Mouse (Mus musculus) erythroblast, adult 5-6 weeks (primary cell): ENCODE measurements around the gene Gm5741. TPM values are rescaled to one million over a fixed set of nuclear protein-coding genes. Genes with fewer than 3 reads are reported as not detected.
"Not testable (repeated sequence)": the region's sequence is repeated elsewhere in the genome, so short reads cannot be mapped to it uniquely, and the experiment has no call there.

Source experiments
- ATAC-seq: replicated peaks from 2 replicates; pipeline ENCODE4 v1.8.0; 2016; ENCODE audit warnings: moderate number of reproducible peaks, mild to moderate bottlenecking, moderate TSS enrichment, inconsistent platforms; ENCODE audit not compliant: poor library complexity, low FRiP score, severe bottlenecking
- total RNA-seq, 2 experiments: library from RNA; stranded (forward) in 1 of 2; stranded (reverse) in 1 of 2; fragments of 150-400 nt in 1 of 2; fragments of 200-764, 138-1000 nt in 1 of 2; gene quantifications; 2 replicates each; pipeline versions ENCODE4 v1.2.3 to v1.2.4; 2015 to 2017; ENCODE audit warnings: low replicate concordance in 2 of 2

The Gm5741 gene
- not detected in 2 replicates for total RNA-seq (2015; ENCODE audit: low replicate concordance)
- not detected in 2 replicates for total RNA-seq (2017; ENCODE audit: low replicate concordance)

GRCm38 (mm10) chr8:85067982-85068381 is at the start of gene Gm5741:
Gene Gm5741 (minus strand): TSS chr8:85067982.
- no peak for ATAC-seq

- no peak for ATAC-seq
These were observed 49.2 kb upstream of the Gm5741 start for GRCm38 (mm10) chr8:85116984-85117383.

GRCm38 (mm10) chr8:85115501-85115900 is 47.7 kb upstream of the Gm5741 start:
- no peak for ATAC-seq

DNA sequence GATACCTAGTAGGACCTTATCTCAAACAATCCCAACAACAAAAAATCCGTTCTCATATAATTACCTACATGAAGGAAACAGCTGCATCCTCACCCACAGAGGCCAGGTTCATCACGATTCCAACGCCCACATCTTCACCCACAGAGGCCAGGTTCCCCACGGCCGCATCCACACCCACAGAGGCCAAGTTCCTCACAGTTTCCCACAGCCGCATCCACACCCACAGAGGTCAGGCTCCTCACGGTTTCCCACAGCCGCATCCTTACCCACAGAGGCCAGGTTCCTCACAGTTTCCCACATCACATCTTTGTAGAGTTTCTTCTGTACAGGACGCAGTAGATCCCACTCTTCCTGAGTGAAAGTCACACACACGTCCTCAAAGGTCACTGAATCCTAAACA is 45.5 kb upstream of the Gm5741 start:
- ATAC-seq: no peak

DNA sequence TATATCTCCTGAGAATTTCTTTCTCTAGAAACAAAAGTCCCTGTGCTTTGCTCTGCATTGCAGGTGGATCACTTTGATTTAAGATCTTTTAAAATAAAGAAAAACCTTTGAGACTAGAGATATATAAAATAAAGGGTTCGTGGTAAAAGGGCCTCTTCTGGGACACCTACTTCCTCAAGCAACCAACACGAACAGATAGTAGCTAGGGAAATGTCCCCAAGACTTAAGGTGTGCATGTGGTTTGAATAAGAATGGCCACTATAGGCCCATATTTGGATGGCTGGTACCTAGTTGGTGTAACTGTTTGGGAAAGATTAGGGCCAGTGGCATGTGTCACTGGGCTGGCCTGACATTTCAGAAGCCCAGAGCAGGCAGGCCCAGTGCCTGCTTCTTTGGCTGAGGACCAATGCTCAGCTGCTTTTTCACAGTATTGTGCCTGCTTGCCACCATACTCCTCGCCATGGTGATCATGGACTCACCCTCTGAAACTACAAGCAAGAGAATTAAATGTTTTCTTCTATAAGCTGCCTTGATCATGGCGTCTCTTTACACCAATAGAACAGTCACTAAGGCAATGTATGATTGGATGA is 32.4 kb upstream of the Gm5741 start:
- no peak for ATAC-seq

DNA sequence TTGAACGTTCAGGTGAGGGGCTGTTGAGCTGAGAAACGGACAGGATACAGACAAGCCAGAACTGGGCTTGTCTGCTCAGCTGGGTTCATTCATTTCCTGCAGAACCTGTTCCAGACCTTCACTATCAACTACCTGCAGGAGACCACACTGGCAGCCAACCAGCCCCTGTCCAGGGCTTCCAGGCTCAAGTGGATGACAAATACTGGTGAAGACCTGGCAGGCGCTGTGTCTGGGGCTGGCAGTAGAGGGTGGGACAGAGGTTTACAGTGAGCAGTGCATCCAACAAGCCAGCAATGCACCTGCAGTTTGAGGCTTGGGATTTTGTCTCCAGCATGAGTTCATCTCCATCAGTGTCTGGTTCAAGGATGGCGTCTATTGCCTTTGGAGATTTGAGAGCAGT is 29.1 kb upstream of the Gm5741 start:
- ATAC-seq: no peak

DNA sequence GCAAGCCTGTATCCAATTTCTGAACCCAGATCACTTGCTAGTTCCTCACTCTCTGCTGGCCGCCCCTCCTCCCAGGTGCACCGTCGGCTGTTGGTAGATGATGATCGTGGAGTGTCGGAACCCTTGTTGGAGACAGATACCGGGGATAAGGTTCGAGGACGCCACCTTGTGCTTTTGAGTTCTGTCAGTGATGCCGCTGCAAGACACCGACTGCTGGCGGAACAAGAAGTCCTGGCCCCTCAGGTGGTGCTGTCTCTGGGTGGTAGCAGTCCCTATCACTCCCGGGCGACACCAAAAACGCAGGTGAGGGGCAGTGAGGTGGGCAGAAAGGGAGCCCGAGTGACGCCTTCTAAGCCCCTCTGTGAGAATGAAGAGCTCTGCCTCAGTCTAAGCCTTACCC is 28.4 kb upstream of the Gm5741 start:
- ATAC-seq: no peak

DNA sequence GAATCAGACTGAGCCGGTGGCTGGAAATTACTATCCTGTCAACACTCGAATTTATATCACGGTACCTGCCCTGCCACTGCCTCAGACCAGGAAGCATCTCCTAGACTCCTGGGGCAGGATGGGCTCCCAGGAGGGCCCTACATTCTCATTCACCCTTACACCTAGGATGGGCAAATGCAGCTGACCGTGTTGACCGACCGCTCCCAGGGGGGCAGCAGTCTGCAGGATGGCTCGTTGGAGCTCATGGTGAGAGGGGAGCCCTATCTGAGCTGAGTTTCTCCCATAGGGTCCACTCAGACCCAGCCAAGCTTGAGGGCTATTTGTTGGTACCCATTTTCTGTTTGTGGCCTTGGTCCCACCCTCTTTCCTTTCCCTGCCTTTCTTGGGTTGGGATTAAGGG is 27.8 kb upstream of the Gm5741 start:
- ATAC-seq: no peak

DNA sequence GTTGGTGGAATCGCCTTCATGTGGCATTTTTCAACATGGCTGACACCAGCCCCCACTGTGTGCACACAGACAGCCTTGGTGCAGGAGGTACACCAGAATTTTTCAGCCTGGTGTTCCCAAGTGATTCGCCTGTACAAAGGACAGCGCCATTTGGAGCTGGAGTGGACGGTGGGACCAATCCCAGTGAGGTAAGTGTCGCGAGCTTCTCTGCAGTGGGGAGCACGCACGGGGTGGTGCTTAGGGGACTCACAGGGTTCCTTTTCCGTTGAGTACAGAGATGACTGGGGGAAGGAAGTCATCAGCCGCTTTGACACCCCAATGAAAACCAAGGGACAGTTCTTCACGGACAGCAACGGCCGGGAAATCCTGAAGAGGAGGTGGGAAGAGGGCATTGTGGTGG is 27.3 kb upstream of the Gm5741 start:
- ATAC-seq: no peak

DNA sequence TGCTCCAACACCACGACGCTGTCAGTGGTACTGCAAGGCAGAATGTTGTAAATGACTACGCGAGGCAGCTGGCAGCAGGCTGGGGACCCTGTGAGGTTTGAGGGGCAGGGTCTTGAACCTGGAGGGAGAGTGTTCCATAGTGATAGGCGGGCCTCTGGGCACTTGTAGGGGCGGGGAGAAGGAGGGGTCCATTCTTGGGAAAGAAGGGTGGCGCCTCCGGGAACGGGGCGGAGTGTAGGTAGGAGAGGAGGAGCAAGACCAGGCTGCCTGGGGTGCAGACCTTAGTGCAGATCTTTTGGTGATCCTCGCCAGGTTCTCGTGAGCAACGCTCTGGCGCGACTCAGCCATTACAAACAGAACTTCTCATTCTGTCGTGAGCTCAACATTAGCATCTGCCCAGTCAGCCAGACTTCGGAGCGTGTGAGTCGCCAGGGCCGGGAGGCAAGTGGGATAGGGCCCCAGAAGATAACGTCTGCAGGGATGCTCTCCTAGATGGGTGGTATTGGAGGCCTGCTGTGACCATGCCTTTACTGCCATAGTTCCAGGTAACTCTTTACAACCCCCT is 23.8 kb upstream of the Gm5741 start:
- ATAC-seq: no peak

DNA sequence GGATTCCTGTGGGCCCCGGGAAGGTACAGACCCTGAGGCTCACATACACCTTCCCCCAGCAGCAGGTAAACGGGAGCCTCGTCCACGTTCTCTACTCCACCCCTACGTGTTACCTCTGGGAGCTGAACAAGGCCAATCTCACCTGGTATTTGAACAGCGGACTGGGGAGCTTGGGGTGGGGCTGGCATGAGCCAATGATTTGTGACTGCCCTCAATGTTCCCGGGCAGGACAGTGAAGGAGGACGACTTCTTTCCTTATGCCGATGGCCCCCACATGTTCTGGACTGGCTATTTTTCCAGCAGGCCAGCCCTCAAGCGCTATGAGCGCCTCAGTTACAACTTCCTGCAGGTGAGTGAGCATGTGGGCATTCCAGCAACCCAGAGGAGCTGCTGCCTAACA is 23.1 kb upstream of the Gm5741 start:
- no peak for ATAC-seq

DNA sequence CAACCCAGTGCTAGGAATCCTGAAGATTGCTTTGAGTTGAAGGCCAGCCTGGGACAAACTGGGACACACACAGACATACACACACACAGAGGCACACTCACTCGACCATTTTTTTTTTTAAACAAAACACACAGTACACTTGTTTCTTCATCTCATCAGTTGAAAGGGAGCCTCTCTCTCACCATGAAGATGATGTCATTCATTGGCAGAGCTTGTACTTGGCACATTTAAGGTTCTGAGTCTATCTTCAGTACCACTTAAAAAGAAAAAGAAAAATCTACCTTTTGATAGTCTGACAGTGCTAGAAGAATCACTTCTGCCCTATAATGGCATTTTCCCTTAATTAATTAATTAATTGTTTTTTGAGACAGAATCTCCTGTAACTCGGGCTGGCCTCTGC is 21.0 kb upstream of the Gm5741 start:
- no peak for ATAC-seq

GRCm38 (mm10) chr8:85086238-85086637 is 18.5 kb upstream of the Gm5741 start:
- ATAC-seq: no peak

GRCm38 (mm10) chr8:85084633-85085032 is 16.9 kb upstream of the Gm5741 start:
- no peak for ATAC-seq

DNA sequence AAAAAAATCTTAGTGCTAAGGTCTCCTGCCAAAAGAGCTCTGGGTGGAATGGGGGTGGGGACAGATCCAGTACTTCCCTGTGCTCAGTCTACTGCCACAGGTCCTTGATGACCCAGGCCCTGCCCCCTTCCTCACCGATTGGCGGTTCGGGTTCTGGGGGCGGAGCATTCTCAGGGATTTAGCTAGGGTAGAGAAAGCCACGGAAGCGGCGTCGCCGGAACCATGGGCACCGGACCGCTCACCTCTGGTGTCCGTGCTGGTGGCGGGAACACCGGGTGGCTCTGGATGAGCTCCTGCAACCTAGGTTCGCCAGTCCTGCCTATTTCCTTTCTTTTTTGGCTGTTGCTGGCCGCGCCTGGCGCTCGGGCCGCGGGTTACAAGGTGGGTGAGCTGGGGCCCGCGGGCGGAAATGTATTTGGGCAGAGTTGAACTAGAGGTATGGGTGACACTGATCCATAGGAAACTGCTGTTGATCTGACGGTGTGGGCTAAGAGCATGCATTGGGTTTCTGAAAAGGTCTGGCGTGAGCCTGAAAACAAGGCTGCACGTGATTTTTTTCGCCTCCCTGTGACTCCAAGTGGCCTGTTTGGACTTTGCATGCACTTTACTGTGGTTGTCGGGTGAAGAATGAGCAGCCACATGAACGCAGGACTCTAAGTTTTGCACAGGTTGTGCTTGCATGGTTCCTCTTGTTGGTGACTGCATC is 15.5 kb upstream of the Gm5741 start, which contains the start of gene Man2b1:
Gene Man2b1, plus strand, starts transcription at position 163 of the 706 bp plus-strand sequence.
- peak; percentile 80 for ATAC-seq

DNA sequence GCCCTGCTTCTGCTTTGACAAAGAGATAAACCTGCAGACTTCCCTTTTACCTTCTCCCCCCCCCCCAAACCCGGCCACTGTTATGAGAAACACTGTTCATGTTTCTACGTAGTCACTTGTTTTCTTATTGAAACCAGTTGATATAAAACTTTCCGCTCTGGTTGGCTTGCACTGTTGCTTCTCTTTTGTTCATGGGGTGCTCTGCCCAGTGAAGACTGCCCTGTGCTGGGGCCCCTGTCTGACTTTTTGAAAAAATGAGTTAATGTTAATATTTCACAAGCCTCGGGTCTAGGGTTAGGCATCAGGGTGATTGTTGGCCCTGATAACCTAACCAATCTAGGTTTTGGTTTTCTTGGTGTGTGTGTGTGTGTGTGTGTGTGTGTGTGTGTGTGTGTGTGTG is 14.4 kb upstream of the Gm5741 start:
- ATAC-seq: not testable (repeated sequence)

GRCm38 (mm10) chr8:85081216-85081555 is 13.4 kb upstream of the Gm5741 start, which contains the start of gene Wdr83:
Gene Wdr83 (minus strand): TSS chr8:85081306.
- ATAC-seq: peak; percentile 18; the same call in 1 of the 2 replicates

DNA sequence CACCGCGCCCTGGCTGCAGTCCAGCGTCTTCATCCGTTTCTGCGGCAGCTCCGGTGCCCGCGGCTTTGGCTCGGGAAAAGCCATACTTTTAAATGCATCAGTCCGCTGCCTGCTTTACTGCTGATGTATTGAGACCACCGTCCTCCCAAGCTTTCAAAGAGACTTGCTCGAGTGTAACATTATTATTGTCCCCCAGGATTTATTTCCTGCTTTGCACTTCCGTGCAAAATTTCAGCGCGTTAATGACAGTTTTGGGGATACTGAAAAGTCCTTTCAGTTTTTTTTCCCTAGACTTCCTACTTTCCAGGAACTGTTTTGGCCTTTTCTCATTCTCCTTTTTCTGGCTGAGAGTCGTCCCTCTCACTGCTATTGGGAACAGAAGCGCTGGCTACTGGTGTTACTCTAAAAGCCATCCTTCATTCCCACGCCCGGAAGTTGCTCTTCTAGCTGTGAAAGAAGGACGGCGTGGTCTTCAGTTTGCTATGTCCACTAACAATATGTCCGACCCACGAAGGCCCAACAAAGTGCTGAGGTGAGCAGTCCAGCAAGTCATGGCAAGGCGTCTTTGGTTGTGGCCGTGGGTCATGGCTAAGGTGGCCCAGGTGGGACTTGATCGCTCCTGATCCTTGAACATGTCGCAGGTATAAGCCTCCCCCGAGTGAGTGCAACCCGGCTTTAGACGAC is 12.9 kb upstream of the Gm5741 start, which contains the start of gene Wdr83os:
Gene Wdr83os, plus strand, starts transcription at position 209 of the 684 bp plus-strand sequence.
- 0 out of 2 replicates have a peak, but pooled peaks have one; percentile 35 for ATAC-seq

DNA sequence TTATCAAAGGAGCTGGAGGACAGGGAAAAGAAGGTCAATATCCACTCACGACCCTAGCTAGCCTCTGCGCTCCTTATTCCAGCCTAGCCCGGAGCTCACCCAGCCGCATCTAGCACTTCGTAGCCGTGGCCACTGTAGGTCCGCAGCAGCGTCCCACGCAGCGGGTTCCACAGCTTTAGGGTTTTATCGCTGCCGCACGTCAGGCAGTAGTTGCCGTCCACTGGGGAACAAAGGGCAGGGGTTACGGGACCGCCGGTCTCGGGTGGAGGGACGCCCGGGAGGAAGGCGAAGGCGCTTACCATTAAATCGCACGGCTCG is 12.4 kb upstream of the Gm5741 start:
- ATAC-seq: peak; percentile 24

DNA sequence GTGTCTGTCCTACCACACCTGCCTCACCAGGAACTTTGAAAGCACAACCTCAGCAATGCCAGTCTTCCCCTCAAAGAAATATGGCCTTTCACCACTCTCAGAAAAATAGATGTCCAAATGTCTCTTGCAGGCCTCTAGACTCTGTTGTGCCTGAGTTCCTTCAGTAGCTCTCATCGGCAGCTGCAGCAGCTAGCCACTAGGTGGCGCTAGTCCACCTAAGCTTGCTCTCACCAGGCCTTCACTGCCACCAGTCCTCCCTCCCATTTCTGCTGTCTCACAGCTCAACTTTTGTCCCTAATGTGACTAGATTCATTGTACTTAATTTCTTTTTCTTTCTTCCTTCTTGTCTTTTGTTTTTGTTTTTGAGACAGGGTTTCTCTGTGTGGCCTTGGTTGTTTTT is 9.2 kb upstream of the Gm5741 start:
- ATAC-seq: peak; percentile 68

DNA sequence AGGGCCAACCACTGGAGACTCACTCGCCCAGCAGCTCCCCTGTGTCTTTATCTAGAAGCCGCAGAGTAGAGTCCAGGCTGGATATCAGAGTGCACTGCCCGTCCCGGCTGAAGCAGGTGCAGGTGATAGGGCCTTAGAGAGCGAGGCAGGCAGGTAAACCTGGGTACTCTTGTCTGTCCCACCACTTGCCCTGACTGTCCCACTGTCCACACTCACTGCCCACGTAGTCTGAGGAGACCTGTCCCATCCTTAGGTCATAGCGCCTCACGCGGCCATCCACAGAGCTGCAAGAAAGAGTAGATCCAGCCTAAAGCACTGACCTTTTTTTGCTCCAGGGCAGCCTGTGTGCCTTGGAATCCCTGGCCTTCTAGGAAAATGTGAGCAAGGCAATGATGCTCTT is 8.2 kb upstream of the Gm5741 start:
- ATAC-seq: peak; percentile 55
